Mouse (Mus musculus): ENCODE measurements around the gene Hnrnpr. TPM values are rescaled to one million over a fixed set of nuclear protein-coding genes. Genes with fewer than 3 reads are reported as not detected.

Gene Hnrnpr
- total RNA-seq, 2 experiments from 2014 or later = 20.9 to 27.0 TPM

GRCm38 (mm10) chr4:136284891-136285290 lies 25.9 kb upstream of the Hnrnpr start:
- no peak for TF ChIP-seq CTCF (IDR thresholded peaks at IDR 0.05)

GRCm38 (mm10) chr4:136285348-136285810 lies 25.4 kb upstream of the Hnrnpr start:
- no peak for TF ChIP-seq CTCF (IDR thresholded peaks at IDR 0.05)
- DNase-seq = peak; percentile 97
- peak overlapping the region; percentile 92 for H3K27ac ChIP-seq
- peak overlapping the region; percentile 82 for H3K4me3 ChIP-seq
- intact Hi-C loops (cut with DNase I) = loop anchor here (1.0 kb wide), 1 partner anchor 24 kb away; no protein-coding TSS in a partner anchor

More at GRCm38 (mm10) chr4:136284891-136285290, 25.9 kb upstream of the Hnrnpr start:
- H3K27ac ChIP-seq = peak overlapping the region; percentile 92
- DNase-seq = peak; percentile 37
- intact Hi-C loops (cut with DNase I) = loop anchor here (1.0 kb wide), 1 partner anchor 24 kb away; no protein-coding TSS in a partner anchor
- H3K4me3 ChIP-seq = peak overlapping the region; percentile 82

GRCm38 (mm10) chr4:136285811-136286371 lies 24.9 kb upstream of the Hnrnpr start:
- H3K4me3 ChIP-seq = peak overlapping the region; percentile 82
- no peak for TF ChIP-seq CTCF (IDR thresholded peaks at IDR 0.05)
- intact Hi-C loops (cut with DNase I) = loop anchor here (1.0 to 2.0 kb wide), 2 partner anchors 25 kb away; partner anchors contain the start of gene Hnrnpr
- peak overlapping the region; percentile 92 for H3K27ac ChIP-seq
- DNase-seq = peak; percentile 98

- TF ChIP-seq CTCF (IDR thresholded peaks at IDR 0.05) = no peak
- intact Hi-C loops (cut with DNase I) = no loop called here
- Histone ChIP-seq H3K27ac (no peak overlapping the region), H3K4me3 (no peak overlapping the region)
- no peak for DNase-seq
These were observed 20.6 kb upstream of the Hnrnpr start for GRCm38 (mm10) chr4:136289918-136290780.

GRCm38 (mm10) chr4:136290781-136291595 lies 19.8 kb upstream of the Hnrnpr start:
- Histone ChIP-seq H3K27ac (no peak overlapping the region), H3K4me3 (no peak overlapping the region)
- no peak for DNase-seq
- TF ChIP-seq CTCF (IDR thresholded peaks at IDR 0.05) = no peak
- intact Hi-C loops (cut with DNase I) = no loop called here

GRCm38 (mm10) chr4:136291692-136292091 lies 19.1 kb upstream of the Hnrnpr start:
- TF ChIP-seq CTCF (IDR thresholded peaks at IDR 0.05) = no peak
- intact Hi-C loops (cut with DNase I) = no loop called here

GRCm38 (mm10) chr4:136295941-136296340 lies 14.8 kb upstream of the Hnrnpr start:
- Histone ChIP-seq H3K4me3 (no peak overlapping the region), H3K27ac (no peak overlapping the region)
- DNase-seq = no peak
- intact Hi-C loops (cut with DNase I) = no loop called here
- TF ChIP-seq CTCF (IDR thresholded peaks at IDR 0.05) = no peak

More at GRCm38 (mm10) chr4:136291692-136292091, 19.1 kb upstream of the Hnrnpr start:
- Histone ChIP-seq H3K4me3 (no peak overlapping the region), H3K27ac (no peak overlapping the region)
- no peak for DNase-seq

GRCm38 (mm10) chr4:136302462-136302861 lies 8.3 kb upstream of the Hnrnpr start:
- intact Hi-C loops (cut with DNase I) = no loop called here
- H3K4me3 ChIP-seq = no peak overlapping the region
- H3K27ac ChIP-seq = no peak overlapping the region
- DNase-seq = no peak
- TF ChIP-seq CTCF (IDR thresholded peaks at IDR 0.05) = no peak

- Histone ChIP-seq H3K4me3 (no peak overlapping the region), H3K27ac (no peak overlapping the region)
- intact Hi-C loops (cut with DNase I) = no loop called here
- no peak for DNase-seq
- no peak for TF ChIP-seq CTCF (IDR thresholded peaks at IDR 0.05)
These were observed 6.6 kb upstream of the Hnrnpr start for GRCm38 (mm10) chr4:136304181-136304580.

GRCm38 (mm10) chr4:136308355-136308754 lies 2.4 kb upstream of the Hnrnpr start:
- no peak for DNase-seq

GRCm38 (mm10) chr4:136309780-136310179 lies 962 bp upstream of the Hnrnpr start:
- peak; percentile 50 for DNase-seq
- TF ChIP-seq CTCF (IDR thresholded peaks at IDR 0.05) = no peak
- Histone ChIP-seq H3K27ac (peak overlapping the region; percentile 98), H3K4me3 (peak overlapping the region; percentile 89)
- intact Hi-C loops (cut with DNase I) = loop anchor here (2.0 kb wide), 1 partner anchor 23 kb away; no protein-coding TSS in a partner anchor

More at GRCm38 (mm10) chr4:136308355-136308754, 2.4 kb upstream of the Hnrnpr start:
- no peak overlapping the region for H3K4me3 ChIP-seq
- H3K27ac ChIP-seq = no peak overlapping the region
- intact Hi-C loops (cut with DNase I) = no loop called here
- TF ChIP-seq CTCF (IDR thresholded peaks at IDR 0.05) = no peak
